Mouse (Mus musculus) regulatory T cell (primary cell): ENCODE measurements at regions not wholly inside any gene's neighbourhood (a gene's known extent, or its start where the extent isn't known, plus 50 kb on each side); places are given as distances from the start of the nearest gene placed in this dataset.

Experiments
- in situ Hi-C: fragments of 300-600 bp; cut with MboI, MseI; formaldehyde crosslinking; loops from one replicate; pipeline ENCODE4 v1.15.1; 2025; ENCODE audit warnings: high pct_unique_total_duplicates

GRCm38 (mm10) chr12:86830247-86830585, 54.4 kb downstream of the Irf2bpl start:
- in situ Hi-C loops = loop anchor here (25.0 kb wide), 1 partner anchor 1118 kb away; no protein-coding TSS in a partner anchor

DNA sequence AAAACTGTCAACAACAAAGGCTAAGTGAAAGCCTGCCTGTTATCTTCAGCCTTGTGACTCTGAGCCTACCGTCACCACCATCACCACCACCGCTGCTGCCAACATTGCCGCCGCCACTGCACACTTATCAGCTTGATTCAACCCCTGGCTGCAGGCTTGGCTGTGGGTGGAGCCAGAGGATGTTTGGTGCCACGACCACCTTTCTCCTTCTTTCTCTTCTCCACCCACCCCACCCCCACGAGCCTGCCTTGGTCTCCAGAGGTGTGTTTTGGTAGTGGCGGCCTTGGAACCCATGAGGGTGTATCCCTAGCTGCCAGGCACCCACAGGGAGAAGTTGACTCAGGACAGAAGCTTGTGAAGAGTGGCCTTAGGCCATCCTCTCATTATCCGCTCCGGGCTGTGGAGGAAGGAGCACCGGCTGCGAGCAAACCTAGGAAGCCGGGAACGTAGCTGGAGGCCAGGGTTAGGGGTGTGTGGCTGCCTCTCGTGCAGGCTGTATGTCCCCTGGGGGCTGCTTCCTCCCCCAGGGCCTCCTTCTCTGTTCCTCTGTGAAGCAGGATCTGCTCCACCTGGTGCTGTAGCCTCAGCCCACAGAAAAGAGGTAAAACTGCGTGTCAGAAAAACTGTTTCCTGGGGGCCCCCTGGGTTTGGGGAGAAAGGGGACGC, 54.9 kb downstream of the Irf2bpl start:
- in situ Hi-C loops = loop anchor here (10.0 to 25.0 kb wide), 2 partner anchors 55 to 1117 kb away; partner anchors contain the start of gene Irf2bpl

DNA sequence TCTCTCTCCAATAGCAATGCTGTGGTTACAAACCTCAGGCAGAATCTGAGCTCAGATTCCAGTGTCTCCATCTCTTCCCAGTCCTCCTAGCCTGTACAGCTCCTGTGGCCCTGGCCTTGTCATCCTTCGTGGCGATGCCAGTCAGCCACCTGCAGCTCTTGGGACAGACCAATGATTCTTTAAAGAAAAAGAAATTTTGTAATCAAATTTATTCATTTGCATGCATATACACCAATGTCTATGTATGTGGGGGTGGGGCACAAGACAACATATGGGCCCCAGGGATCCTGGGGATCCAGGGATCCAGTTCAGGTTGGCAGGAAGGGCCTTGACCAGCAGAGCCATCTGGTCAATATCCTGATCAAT, 57.4 kb downstream of the Irf2bpl start:
- in situ Hi-C loops = loop anchor here (10.0 to 25.0 kb wide), 2 partner anchors 58 to 1115 kb away; partner anchors contain the start of gene Irf2bpl

- in situ Hi-C loops = loop anchor here (10.0 to 25.0 kb wide), 2 partner anchors 58 to 1114 kb away; partner anchors contain the start of gene Irf2bpl
Observed at GRCm38 (mm10) chr12:86826420-86827240, 58.0 kb downstream of the Irf2bpl start.

DNA sequence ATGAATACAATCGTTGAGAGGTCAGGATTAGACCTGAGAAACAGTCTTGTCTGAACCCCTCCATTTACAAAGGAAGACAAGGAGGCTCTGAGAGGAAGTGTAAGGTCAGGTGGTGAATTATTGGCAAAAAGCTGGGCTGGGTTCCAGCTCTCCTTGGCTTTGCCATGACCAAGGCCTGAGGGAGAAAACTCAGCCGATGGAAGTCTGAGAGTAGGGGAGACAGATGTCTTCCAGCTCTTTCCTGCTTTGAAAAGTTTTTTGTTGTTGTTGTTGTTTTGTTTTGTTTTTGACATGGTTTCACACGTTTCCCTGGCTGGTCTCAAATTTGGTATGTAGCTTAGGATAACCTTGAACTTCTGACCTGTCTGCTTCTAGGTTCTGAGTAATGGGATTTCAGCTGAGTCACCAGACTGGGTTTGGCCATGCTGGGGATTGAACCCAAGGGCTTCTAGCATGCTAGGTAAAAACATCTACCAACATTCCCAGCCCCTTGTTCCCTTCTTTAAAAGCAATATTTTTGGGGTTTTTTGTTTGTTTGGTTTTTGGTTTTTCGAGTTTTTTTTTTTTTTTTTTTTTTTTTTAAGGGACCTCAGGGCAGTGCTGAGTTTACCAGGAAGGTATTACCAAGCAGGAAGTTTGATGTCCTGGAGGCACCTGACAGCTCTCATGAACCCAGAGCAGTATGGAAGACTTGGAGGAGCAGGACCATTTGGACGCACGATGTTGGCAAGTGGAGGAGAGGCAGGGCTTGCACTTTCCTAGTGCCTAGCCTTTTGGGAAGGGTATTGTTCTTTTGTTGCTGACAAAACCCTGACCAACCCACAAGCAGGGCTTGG, 58.8 kb downstream of the Irf2bpl start:
- in situ Hi-C loops = loop anchor here (10.0 to 25.0 kb wide), 2 partner anchors 59 to 1114 kb away; partner anchors contain the start of gene Irf2bpl

DNA sequence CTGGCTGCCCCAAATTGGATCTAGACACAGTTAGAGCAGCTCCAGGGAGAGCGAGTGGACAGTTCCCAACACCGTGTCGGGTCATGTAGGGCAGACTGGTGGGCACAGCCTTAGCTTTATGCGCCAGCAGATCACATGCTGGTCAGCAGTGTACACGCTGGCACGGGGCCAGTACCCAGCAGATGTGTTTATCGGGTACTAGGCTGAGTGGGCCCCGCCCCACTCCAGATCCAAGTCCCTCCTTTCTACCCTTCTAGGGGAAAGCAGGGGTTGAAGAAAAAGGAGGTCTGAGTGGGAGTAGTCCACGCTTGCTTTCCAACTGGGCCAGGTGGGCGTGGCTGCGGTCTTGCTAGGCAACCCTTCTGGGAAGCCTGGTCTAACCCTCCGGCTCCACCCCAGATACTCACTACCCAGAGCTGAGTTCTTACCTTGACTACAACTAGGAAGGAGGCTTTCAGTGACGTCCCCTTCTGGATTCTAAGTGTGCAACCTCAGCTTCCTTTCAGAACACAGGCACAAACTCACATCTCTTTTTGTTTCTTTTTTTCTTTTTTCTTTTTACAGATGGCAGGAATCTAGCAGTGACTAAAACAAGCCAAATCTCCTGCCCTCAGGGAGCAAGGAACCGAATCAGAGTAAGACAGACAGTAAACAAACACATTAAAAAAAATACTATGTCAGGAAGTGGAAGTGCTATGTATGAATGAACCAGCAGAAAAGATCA, 59.6 kb downstream of the Irf2bpl start:
- in situ Hi-C loops = loop anchor here (10.0 to 25.0 kb wide), 2 partner anchors 60 to 1113 kb away; partner anchors contain the start of gene Irf2bpl

- in situ Hi-C loops = loop anchor here (10.0 kb wide), 1 partner anchor 61 kb away; the partner anchor contains the start of gene Irf2bpl
Observed at GRCm38 (mm10) chr12:86823855-86824589, 60.6 kb downstream of the Irf2bpl start.

DNA sequence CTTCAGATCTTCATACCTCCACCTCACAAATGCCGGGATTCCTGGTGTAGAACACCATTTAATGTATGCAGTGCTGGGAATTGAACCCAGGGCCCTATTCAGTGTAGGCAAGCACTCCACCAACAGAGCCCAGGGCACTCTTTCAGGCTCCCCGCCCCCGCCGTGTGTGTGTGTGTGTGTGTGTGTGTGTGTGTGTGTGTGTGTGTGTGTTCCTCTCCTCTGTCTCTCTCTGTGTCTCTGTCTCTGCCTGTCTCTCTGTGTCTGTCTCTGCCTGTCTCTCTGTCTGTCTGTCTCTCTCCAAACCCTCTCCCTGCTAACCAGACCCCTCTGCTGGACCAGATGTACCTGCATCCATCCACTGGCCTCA, 61.1 kb downstream of the Irf2bpl start:
- in situ Hi-C loops = loop anchor here (10.0 kb wide), 1 partner anchor 61 kb away; the partner anchor contains the start of gene Irf2bpl

DNA sequence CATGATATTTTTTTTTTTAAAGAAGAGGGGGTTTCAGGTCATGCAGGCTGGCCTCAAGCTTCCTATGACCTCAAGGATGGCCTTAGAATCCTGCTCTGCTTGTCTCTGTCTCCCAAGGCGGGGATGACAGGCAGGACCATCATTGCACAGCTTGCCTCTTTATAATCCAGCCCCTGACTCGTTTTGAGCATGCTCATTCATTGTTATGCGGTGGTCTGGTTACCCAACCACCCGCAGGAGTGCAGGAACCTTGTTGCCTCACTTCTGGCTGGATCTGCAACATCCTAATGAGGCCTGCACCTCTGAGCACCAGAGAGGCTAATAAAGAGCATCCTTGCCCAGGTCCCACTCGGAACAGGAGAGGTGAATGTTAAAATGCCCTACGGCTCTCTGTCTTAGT, 63.4 kb downstream of the Irf2bpl start:
- in situ Hi-C loops = loop anchor here (10.0 kb wide), 1 partner anchor 64 kb away; the partner anchor contains the start of gene Irf2bpl

- in situ Hi-C loops = no loop called here
Observed at GRCm38 (mm10) chr12:86819568-86819967, 65.0 kb downstream of the Irf2bpl start.

GRCm38 (mm10) chr12:86819163-86819562, 65.4 kb downstream of the Irf2bpl start:
- in situ Hi-C loops = no loop called here

GRCm38 (mm10) chr12:86818201-86818600, 66.4 kb downstream of the Irf2bpl start:
- in situ Hi-C loops = no loop called here

DNA sequence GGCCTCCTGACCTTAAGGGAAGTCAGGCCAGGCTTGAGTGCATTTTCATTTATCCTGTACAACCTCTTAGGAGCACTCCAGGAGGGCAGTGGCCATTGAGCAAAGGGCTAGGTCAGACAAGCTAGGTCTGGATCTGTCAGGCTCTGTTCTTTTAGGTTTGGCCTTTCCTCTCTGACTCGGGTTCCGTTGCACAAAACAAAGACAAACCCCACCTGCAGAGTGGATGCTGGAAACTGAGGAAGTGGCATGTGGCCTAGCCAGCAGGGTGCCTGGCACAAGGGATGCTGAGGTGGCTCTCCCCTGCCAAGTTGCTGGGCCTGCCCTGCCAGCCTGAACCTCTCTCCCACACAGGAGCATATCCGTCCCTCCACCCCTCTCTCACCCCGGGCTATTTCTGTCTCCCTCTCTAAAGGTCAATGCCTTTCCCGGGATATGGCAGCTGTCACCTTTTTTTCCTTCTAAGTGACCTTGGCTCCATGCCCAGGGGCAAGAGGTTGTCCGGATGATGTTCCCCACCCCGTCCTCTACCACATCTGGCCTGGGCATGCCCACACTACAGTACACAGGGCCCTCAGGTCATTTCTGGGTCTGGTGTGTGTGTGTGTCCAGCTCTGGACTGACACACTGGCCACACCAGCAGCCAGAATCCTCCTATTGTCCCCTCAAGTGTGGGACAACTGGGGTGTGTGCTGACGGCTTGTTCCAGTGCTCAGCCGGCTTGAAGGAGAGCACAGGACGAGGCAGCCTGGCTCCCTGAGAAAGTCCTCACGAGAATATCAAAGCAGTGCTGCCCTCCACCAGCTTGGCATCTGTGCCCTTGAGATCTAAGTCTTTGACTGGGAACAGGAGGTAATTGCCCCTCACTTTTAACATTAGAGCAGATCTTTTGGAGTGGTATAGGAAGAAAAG, 67.6 kb downstream of the Irf2bpl start:
- in situ Hi-C loops = no loop called here

DNA sequence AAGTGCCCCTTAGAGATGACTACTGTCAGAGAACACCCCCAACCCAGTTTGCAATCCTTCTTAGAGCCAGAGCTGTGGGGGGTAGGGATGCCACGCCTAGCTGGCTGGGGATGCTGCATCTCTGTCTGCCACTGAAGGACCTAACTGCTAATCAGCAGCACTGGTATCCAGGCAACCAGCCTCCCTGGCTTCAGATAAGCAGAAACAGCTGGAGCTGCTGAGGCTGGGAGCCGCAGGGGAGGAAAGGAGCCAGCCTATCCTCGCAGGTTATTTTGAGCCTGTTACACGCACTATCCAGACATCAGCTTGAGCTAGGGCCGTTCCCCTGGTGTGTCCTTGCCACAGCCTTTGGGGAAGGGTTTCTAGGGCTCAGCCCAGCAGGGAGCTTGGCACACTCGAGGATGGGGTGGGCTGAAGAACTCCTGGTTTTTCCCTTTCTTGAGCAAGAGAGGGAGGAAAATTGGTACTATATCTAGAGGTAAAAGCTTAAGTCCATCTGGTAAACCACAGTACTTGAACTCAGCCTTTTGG, 68.4 kb downstream of the Irf2bpl start:
- in situ Hi-C loops = no loop called here

DNA sequence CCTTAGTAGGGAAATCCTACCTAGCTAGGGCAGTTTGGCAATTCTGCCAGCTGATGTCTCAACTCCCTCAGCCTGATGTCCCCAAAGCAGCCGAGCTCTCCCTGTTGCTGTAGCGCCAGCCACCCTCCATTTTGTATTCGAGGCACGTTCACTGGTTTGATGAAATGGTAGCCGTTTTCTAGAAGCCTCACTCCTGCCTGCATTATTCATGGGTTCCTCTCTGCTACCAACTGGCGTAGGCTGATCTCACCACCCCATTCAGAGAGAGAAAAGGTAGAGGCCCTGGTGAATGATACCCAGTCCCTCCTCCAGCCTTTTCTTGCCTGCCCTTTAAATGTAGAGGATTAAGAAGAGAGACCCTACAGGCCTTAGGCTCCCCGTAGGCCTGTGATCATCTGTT, 69.9 kb downstream of the Irf2bpl start:
- in situ Hi-C loops = no loop called here
